Mouse (Mus musculus) stomach, postnatal 0 days (tissue): ENCODE results near the gene Cdh12. TPM values are rescaled to one million over a fixed set of nuclear protein-coding genes. Genes with fewer than 3 reads are reported as not detected.

Experiments used
- ATAC-seq: fragments of 200-750 bp; cut with Nextera tagmentation; 2 replicates; pipeline ENCODE4 v1.8.0; 2017; ENCODE audit not compliant: low FRiP score, low TSS enrichment
- DNase-seq: peaks from one replicate; pipeline ENCODE4 v3.0.0-alpha.2; 2016; ENCODE audit warnings: low spot score
- H3K27ac ChIP-seq: fragments of 300-500 bp; sonication (generic); replicated peaks from 2 replicates; pipeline ENCODE4 v1.5.1; 2014; ENCODE audit warnings: mild to moderate bottlenecking, control low read depth
- H3K27me3 ChIP-seq: fragments of 300-500 bp; sonication (generic); 2 replicates; pipeline ENCODE4 v1.6.1; 2014; ENCODE audit warnings: low read length; ENCODE audit not compliant: control insufficient read depth, insufficient read depth
- H3K36me3 ChIP-seq: fragments of 300-500 bp; sonication (generic); 2 replicates; pipeline ENCODE4 v1.6.1; 2014; ENCODE audit warnings: low read length, mixed read lengths; ENCODE audit not compliant: control insufficient read depth, insufficient read depth
- H3K4me1 ChIP-seq: fragments of 300-500 bp; sonication (generic); replicated peaks from 2 replicates; pipeline ENCODE4 v1.6.1; 2014; ENCODE audit warnings: antibody characterized with exemption; ENCODE audit not compliant: control insufficient read depth, insufficient read depth
- H3K4me2 ChIP-seq: fragments of 300-500 bp; sonication (generic); replicated peaks from 2 replicates; pipeline ENCODE4 v1.6.1; 2014; ENCODE audit warnings: low read depth, mild to moderate bottlenecking, control low read depth, moderate library complexity
- H3K4me3 ChIP-seq: fragments of 300-500 bp; sonication (generic); 2 replicates; pipeline ENCODE4 v1.5.1; 2014; ENCODE audit warnings: low read depth, low read length, control low read depth
- H3K9ac ChIP-seq: fragments of 300-500 bp; sonication (generic); 2 replicates; pipeline ENCODE4 v1.6.1; 2014; ENCODE audit warnings: mild to moderate bottlenecking, low read length, control low read depth, mixed read lengths
- H3K9me3 ChIP-seq: fragments of 300-500 bp; sonication (generic); 2 replicates; pipeline ENCODE4 v1.6.1; 2016; ENCODE audit warnings: low read length; ENCODE audit not compliant: control insufficient read depth
- CTCF ChIP-seq: IDR thresholded peaks from 2 replicates; pipeline ENCODE4 v1.5.1; 2016; ENCODE audit warnings: antibody characterized with exemption, low read depth, mild to moderate bottlenecking, moderate library complexity
- EP300 ChIP-seq: optimal IDR thresholded peaks from 2 replicates; pipeline ENCODE3; 2016; ENCODE audit warnings: antibody characterized with exemption
- WGBS: fragments of 180-500 bp; shearing (Covaris S2); extraction: QIAGEN DNeasy Blood & Tissue Kit; methylation state at CpG from one replicate; pipeline ENCODE4 v1.1.7; 2014; 5-methylcytosine and 5-hydroxymethylcytosine counted together
- polyA plus RNA-seq: library from polyadenylated mRNA; unstranded; fragments of >200 nt; fragmentation: Nextera tagmentation; extraction: Ambion mirVana; gene quantifications from 2 replicates; pipeline ENCODE4 v1.2.1, GENCODE M21; 2015

Cdh12 gene
- polyA plus RNA-seq, 1 experiment from 2014 or later: 0.16 TPM

GRCm38 (mm10) chr15:21297051-21297450 lies 848.0 kb downstream of the Cdh12 start:
- no peak for TF ChIP-seq CTCF
- no peak for TF ChIP-seq EP300

GRCm38 (mm10) chr15:21315457-21315856 lies 866.4 kb downstream of the Cdh12 start:
- H3K4me3 ChIP-seq: no peak overlapping the region
- no peak overlapping the region for H3K9ac ChIP-seq
- DNase-seq: no peak
- H3K27me3 ChIP-seq: no peaks in the 10 kb centered on the region
- TF ChIP-seq CTCF: no peak
- no peak for TF ChIP-seq EP300
- no peak overlapping the region for H3K4me2 ChIP-seq
- ATAC-seq: no peak
- H3K27ac ChIP-seq: no peak overlapping the region
- no peaks in the 10 kb centered on the region for H3K36me3 ChIP-seq
- no peaks in the 10 kb centered on the region for H3K9me3 ChIP-seq
- 71% methylated on average over 3 of the region's 3 CpGs for WGBS
- H3K4me1 ChIP-seq: no peaks in the 10 kb centered on the region

More at GRCm38 (mm10) chr15:21297051-21297450, 848.0 kb downstream of the Cdh12 start:
- no peak overlapping the region for H3K4me2 ChIP-seq
- no peaks in the 10 kb centered on the region for H3K27me3 ChIP-seq
- H3K4me3 ChIP-seq: no peak overlapping the region
- H3K9ac ChIP-seq: no peak overlapping the region
- ATAC-seq: no peak
- no peaks in the 10 kb centered on the region for H3K9me3 ChIP-seq
- no peaks in the 10 kb centered on the region for H3K4me1 ChIP-seq
- no peak for DNase-seq
- no peak overlapping the region for H3K27ac ChIP-seq
- 83% methylated on average over 1 of the region's 1 CpGs for WGBS
- no peaks in the 10 kb centered on the region for H3K36me3 ChIP-seq

- H3K4me1 ChIP-seq: no peaks in the 10 kb centered on the region
- ATAC-seq: no peak
Observed at GRCm38 (mm10) chr15:21343853-21344252, 894.8 kb downstream of the Cdh12 start.

GRCm38 (mm10) chr15:21344323-21344722 lies 895.3 kb downstream of the Cdh12 start:
- Histone ChIP-seq H3K27me3 (no peaks in the 10 kb centered on the region), H3K4me2 (no peak overlapping the region), H3K36me3 (no peaks in the 10 kb centered on the region), H3K27ac (no peak overlapping the region), H3K9me3 (no peaks in the 10 kb centered on the region), H3K9ac (no peak overlapping the region), H3K4me3 (no peak overlapping the region), H3K4me1 (no peaks in the 10 kb centered on the region)
- DNase-seq: no peak
- TF ChIP-seq EP300 (no peak), CTCF (no peak)
- 39% methylated on average over 2 of the region's 2 CpGs for WGBS
- ATAC-seq: no peak

More at GRCm38 (mm10) chr15:21343853-21344252, 894.8 kb downstream of the Cdh12 start:
- Histone ChIP-seq H3K36me3 (no peaks in the 10 kb centered on the region), H3K4me3 (no peak overlapping the region), H3K4me2 (no peak overlapping the region), H3K27me3 (no peaks in the 10 kb centered on the region), H3K9me3 (no peaks in the 10 kb centered on the region), H3K27ac (no peak overlapping the region), H3K9ac (no peak overlapping the region)
- TF ChIP-seq CTCF: no peak
- TF ChIP-seq EP300: no peak
- DNase-seq: no peak

- Histone ChIP-seq H3K27me3 (no peaks in the 10 kb centered on the region), H3K27ac (no peak overlapping the region), H3K4me2 (no peak overlapping the region), H3K9ac (no peak overlapping the region), H3K36me3 (no peaks in the 10 kb centered on the region), H3K4me3 (no peak overlapping the region), H3K9me3 (no peaks in the 10 kb centered on the region), H3K4me1 (no peaks in the 10 kb centered on the region)
- ATAC-seq (no peak), DNase-seq (no peak)
- 43% methylated on average over 3 of the region's 3 CpGs for WGBS
- TF ChIP-seq CTCF: no peak
- TF ChIP-seq EP300: no peak
Observed at GRCm38 (mm10) chr15:21344749-21345148, 895.7 kb downstream of the Cdh12 start.

- Histone ChIP-seq H3K27me3 (no peaks in the 10 kb centered on the region), H3K9ac (no peak overlapping the region), H3K36me3 (no peaks in the 10 kb centered on the region), H3K4me1 (no peaks in the 10 kb centered on the region), H3K4me2 (no peak overlapping the region), H3K4me3 (no peak overlapping the region), H3K9me3 (no peaks in the 10 kb centered on the region), H3K27ac (no peak overlapping the region)
- 81% methylated on average over 5 of the region's 5 CpGs for WGBS
- DNase-seq (no peak), ATAC-seq (no peak)
- no peak for TF ChIP-seq CTCF
- no peak for TF ChIP-seq EP300
Observed at GRCm38 (mm10) chr15:21355356-21356101, 906.5 kb downstream of the Cdh12 start.
